Mouse (Mus musculus) hindbrain, embryonic 16.5 days (tissue): ENCODE measurements around the gene H2afv. TPM values are rescaled to one million over a fixed set of nuclear protein-coding genes. Genes with fewer than 3 reads are reported as not detected.

Experiments used
- ATAC-seq: fragments of 200-750 bp; cut with Nextera tagmentation; 2 replicates; pipeline ENCODE4 v1.8.0; 2017; ENCODE audit warnings: moderate TSS enrichment, moderate library complexity
- H3K27ac ChIP-seq: fragments of 300-500 bp; sonication (generic); 2 replicates; pipeline ENCODE4 v1.5.1; 2014; ENCODE audit warnings: low read depth, mild to moderate bottlenecking, control low read depth, low read length, moderate library complexity
- H3K27me3 ChIP-seq: fragments of 300-500 bp; sonication (generic); replicated peaks from 2 replicates; pipeline ENCODE4 v1.6.1; 2014; ENCODE audit warnings: low read length; ENCODE audit not compliant: control insufficient read depth, insufficient read depth
- H3K36me3 ChIP-seq: fragments of 300-500 bp; sonication (generic); 2 replicates; pipeline ENCODE4 v1.6.1; 2014; ENCODE audit warnings: mild to moderate bottlenecking, low read length, moderate library complexity, mixed read lengths; ENCODE audit not compliant: control insufficient read depth, insufficient read depth
- H3K4me1 ChIP-seq: fragments of 300-500 bp; sonication (generic); 2 replicates; pipeline ENCODE4 v1.6.1; 2014; ENCODE audit warnings: low read depth, low read length; ENCODE audit not compliant: control insufficient read depth, insufficient read depth
- H3K4me2 ChIP-seq: fragments of 300-500 bp; sonication (generic); 2 replicates; pipeline ENCODE4 v1.6.1; 2014; ENCODE audit warnings: mild to moderate bottlenecking, low read length, control low read depth, moderate library complexity
- H3K4me3 ChIP-seq: fragments of 300-500 bp; sonication (generic); 2 replicates; pipeline ENCODE4 v1.5.1; 2014; ENCODE audit warnings: mild to moderate bottlenecking, low read length, control low read depth, moderate library complexity
- H3K9ac ChIP-seq: fragments of 300-500 bp; sonication (generic); 2 replicates; pipeline ENCODE4 v1.6.1; 2014; ENCODE audit warnings: low read depth, mild to moderate bottlenecking, control low read depth, low read length, moderate library complexity
- H3K9me3 ChIP-seq: fragments of 300-500 bp; sonication (generic); 2 replicates; pipeline ENCODE4 v1.6.1; 2014; ENCODE audit warnings: mild to moderate bottlenecking, low read length, moderate library complexity; ENCODE audit not compliant: control insufficient read depth
- WGBS: fragments of 180-500 bp; shearing (Covaris S2); extraction: QIAGEN DNeasy Blood & Tissue Kit; methylation state at CpG from one replicate; pipeline ENCODE4 v1.1.7; 2014; 5-methylcytosine and 5-hydroxymethylcytosine counted together
- polyA plus RNA-seq: library from polyadenylated mRNA; unstranded; fragments of >200 nt; fragmentation: Nextera tagmentation; extraction: Ambion mirVana; gene quantifications from 2 replicates; pipeline ENCODE4 v1.2.1, GENCODE M21; 2015

Gene H2afv
- polyA plus RNA-seq, 1 experiment from 2014 or later, result 223 TPM

DNA sequence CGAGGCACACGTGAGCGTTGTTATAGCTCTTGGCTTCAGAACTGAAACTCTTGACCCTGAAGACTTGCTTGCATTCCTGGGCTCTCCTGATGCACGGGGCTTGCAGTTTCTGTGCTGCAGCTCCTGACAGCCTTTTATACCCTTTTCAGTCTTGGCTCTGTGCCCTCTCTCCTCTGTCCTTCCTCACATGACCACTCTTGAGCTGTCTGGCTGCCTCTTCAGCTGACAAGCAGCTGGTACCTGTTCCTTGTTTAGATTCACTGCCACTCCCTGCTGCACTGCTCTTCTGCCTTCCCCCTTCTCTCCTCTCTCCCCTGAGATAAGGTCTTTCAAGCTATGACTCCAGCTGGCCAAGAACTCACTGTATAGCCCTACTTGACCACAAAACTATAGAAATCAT is 3.2 kb upstream of the H2afv start:
- Histone ChIP-seq H3K4me2 (no peak overlapping the region), H3K36me3 (no peaks in the 10 kb centered on the region), H3K9me3 (no peaks in the 10 kb centered on the region), H3K4me1 (peaks cover 8% of the 10 kb centered on the region), H3K9ac (no peak overlapping the region), H3K4me3 (no peak overlapping the region), H3K27me3 (no peaks in the 10 kb centered on the region), H3K27ac (no peak overlapping the region)
- WGBS, result 87% methylated on average over 4 of the region's 4 CpGs
- ATAC-seq, result no peak

DNA sequence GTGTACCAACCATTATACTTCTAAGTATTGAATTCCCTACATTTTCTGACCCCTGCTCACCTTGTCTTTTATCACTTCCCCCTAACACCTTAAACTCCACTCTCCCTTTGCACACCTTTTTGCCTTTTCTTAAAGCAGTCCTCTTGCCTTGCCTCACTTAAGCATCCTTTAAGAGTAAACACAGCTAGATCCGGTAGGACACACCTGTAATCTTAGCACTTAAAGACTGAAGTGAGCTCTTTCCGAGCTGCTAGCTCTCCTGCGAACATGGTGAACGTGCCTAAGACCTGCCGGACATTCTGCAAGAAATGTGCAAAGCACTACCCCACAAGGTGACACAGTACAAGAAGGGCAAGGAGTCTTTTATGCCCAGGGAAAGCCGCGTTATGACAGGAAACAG is 1.7 kb upstream of the H2afv start:
- H3K4me2 ChIP-seq, result no peak overlapping the region
- peaks cover 8% of the 10 kb centered on the region for H3K4me1 ChIP-seq
- 93% methylated on average over 7 of the region's 7 CpGs for WGBS
- H3K9me3 ChIP-seq, result no peaks in the 10 kb centered on the region
- no peak overlapping the region for H3K4me3 ChIP-seq
- H3K27ac ChIP-seq, result no peak overlapping the region
- no peak overlapping the region for H3K9ac ChIP-seq
- H3K36me3 ChIP-seq, result no peaks in the 10 kb centered on the region
- ATAC-seq, result no peak
- no peaks in the 10 kb centered on the region for H3K27me3 ChIP-seq

DNA sequence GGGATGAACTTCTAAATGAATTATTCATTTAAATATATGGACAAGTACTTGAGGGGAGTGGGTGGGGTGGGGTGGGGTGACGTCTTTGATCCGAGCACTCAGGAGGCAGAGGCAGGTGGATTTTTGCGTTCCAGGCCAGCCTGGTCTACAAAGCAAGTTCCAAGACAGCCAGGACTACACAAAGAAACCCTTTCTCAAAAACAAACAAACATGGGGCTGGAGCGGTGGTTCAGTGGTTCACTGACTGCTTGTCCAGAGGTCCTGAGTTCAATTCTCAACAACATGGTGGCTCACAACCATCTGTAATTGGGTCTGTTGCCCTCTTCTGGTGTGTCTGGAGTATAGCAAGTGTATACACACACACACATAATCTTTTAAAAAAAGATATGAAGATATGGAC is 1.2 kb upstream of the H2afv start:
- Histone ChIP-seq H3K9me3 (no peaks in the 10 kb centered on the region), H3K27ac (no peak overlapping the region), H3K4me1 (peaks cover 8% of the 10 kb centered on the region), H3K27me3 (no peaks in the 10 kb centered on the region), H3K9ac (no peak overlapping the region), H3K4me3 (no peak overlapping the region), H3K36me3 (no peaks in the 10 kb centered on the region), H3K4me2 (no peak overlapping the region; the same call in 1 of the 2 replicates)
- ATAC-seq, result no peak
- 82% methylated on average over 4 of the region's 4 CpGs for WGBS

DNA sequence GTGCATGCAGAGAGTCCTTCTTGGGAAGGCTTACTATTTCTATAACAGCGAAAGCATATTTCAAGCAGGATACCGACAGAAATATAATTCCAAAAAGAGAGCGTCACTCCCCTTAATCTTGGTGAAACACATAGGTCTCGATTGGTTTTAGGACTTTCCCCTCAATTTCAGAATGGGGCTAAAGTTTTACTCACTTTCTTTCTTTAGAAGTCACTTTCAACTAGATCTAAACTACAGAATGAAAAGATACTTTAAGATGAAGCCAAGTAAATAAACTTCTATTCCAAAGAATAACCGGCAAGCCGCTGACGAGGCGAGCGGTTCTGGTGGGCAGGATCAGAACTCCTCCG is 541 bp downstream of the H2afv start:
- Histone ChIP-seq H3K9ac (peak overlapping the region; percentile 91), H3K4me2 (peak overlapping the region; percentile 72), H3K4me1 (peaks cover 8% of the 10 kb centered on the region), H3K4me3 (peak overlapping the region; percentile 89), H3K9me3 (no peaks in the 10 kb centered on the region), H3K27ac (peak overlapping the region; percentile 97), H3K27me3 (no peaks in the 10 kb centered on the region), H3K36me3 (no peaks in the 10 kb centered on the region; the same call in 1 of the 2 replicates)
- 2% methylated on average over 10 of the region's 10 CpGs for WGBS
- no peak for ATAC-seq

DNA sequence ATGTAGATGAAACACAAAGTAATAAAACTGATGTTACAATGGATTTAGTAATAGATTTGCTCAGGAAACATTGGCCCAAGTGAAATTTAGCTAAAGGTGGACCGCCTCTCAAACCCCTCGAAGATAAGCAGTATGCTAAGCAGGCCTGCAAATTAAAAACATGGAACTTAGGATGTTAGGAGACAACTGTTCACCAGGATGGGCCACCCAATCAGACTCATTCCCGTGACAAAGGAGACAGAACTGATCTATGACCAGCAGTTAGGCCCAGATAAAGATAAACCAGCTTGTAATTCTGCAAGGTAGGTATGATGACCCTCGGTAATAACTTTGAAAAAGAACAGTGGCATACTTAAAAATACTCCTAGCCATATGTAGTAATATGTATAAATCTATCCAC is 1.1 kb downstream of the H2afv start:
- Histone ChIP-seq H3K27me3 (no peaks in the 10 kb centered on the region), H3K27ac (no peak overlapping the region), H3K36me3 (no peaks in the 10 kb centered on the region; the same call in 1 of the 2 replicates), H3K9ac (peak overlapping the region; percentile 91), H3K4me1 (peaks cover 8% of the 10 kb centered on the region), H3K4me2 (peak overlapping the region; percentile 72), H3K4me3 (peak overlapping the region; percentile 89), H3K9me3 (no peaks in the 10 kb centered on the region)
- ATAC-seq, result no peak
- 45% methylated on average over 4 of the region's 4 CpGs for WGBS

DNA sequence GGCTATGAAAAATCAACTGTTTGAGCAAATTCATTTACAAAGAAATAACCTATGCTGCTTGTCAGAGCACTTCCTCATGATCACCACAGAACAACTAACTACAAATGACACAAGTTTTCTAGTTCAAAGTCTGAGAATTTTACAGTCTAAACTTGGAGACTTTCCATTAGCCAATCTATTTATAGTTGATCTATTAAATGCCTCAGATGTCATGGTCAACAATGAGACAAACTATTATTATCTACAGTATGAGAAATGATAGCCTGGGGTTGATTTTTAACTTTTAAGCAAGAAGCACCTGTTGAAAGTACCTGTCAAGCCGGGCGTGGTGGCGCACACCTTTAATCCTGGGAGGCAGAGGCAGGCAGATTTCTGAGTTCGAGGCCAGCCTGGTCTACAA is 1.7 kb downstream of the H2afv start:
- WGBS, result 96% methylated on average over 4 of the region's 4 CpGs
- no peak overlapping the region for H3K4me3 ChIP-seq
- no peaks in the 10 kb centered on the region for H3K27me3 ChIP-seq
- no peaks in the 10 kb centered on the region; the same call in 1 of the 2 replicates for H3K36me3 ChIP-seq
- ATAC-seq, result no peak
- no peak overlapping the region for H3K27ac ChIP-seq
- no peak overlapping the region for H3K9ac ChIP-seq
- no peaks in the 10 kb centered on the region for H3K9me3 ChIP-seq
- peaks cover 8% of the 10 kb centered on the region for H3K4me1 ChIP-seq
- H3K4me2 ChIP-seq, result no peak overlapping the region

DNA sequence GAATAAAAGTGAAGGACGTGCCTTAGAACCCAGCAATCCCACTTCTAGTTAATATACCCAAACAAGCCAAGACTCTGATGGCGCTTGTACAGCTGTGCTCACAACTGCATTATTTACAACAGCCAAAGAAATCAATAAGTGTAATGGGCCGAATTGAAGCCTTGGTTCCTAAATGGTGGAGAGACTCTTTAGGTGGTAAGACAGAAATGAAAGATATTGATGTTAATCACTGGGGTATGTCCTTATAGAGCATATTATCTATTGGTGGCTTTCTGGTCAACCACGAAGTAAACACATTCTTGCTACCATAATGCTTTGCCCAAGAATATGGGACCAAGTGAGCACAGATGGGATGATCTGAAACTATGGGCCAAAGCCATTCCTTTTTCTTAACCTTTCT is 4.1 kb downstream of the H2afv start:
- H3K4me2 ChIP-seq, result no peak overlapping the region
- no peak overlapping the region for H3K9ac ChIP-seq
- ATAC-seq, result no peak
- H3K4me1 ChIP-seq, result peaks cover 8% of the 10 kb centered on the region
- no peak overlapping the region for H3K4me3 ChIP-seq
- WGBS, result 92% methylated on average over 4 of the region's 4 CpGs
- no peaks in the 10 kb centered on the region for H3K9me3 ChIP-seq
- no peak overlapping the region for H3K27ac ChIP-seq
- H3K36me3 ChIP-seq, result peaks cover 9% of the 10 kb centered on the region
- H3K27me3 ChIP-seq, result no peaks in the 10 kb centered on the region

DNA sequence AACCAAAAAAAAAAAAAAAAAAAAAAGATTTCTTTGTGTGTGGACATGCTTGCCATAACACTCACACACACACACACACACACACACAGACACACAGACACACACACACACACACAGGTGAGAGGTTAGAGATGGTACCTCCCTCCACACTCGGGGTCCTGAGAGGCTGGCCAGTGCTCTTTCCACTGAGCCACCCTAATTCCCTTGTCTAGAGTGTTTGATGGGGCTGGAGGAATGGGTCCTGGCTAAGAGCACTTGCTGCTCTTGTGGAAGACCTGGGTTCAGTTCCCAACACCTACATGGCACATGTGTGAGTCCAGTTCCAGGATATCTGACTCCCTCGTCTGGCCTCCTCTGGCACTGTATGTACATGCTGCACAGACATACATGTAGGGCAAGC is 6.6 kb downstream of the H2afv start:
- Histone ChIP-seq H3K9me3 (no peaks in the 10 kb centered on the region), H3K4me3 (no peak overlapping the region), H3K4me1 (no peaks in the 10 kb centered on the region), H3K36me3 (peaks cover 16% of the 10 kb centered on the region), H3K27ac (no peak overlapping the region), H3K4me2 (no peak overlapping the region), H3K9ac (no peak overlapping the region), H3K27me3 (no peaks in the 10 kb centered on the region)
- WGBS, result 91% methylated on average over 2 of the region's 2 CpGs
- ATAC-seq, result no peak

DNA sequence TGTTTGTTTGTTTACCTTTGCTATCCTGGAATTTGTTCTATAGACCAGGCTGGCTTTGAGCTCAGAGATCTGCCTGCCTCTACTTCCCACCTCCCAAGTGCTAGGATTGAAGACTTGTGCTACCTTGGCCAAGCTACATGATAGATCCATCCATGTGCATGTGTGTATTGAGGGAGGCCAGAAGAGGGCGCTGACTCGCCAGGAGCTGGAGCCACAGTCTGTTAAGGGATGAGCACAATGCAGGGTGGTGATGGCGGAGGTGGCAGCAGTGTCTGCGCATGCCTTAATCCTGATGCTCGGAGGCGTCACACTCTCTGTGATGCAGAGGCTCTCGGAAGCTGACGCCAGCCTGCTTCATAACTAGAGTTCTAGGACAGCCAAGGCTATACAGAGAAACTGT is 7.8 kb downstream of the H2afv start:
- Histone ChIP-seq H3K27me3 (no peaks in the 10 kb centered on the region), H3K9ac (no peak overlapping the region), H3K4me1 (no peaks in the 10 kb centered on the region), H3K9me3 (no peaks in the 10 kb centered on the region), H3K4me3 (no peak overlapping the region), H3K36me3 (peaks cover 16% of the 10 kb centered on the region), H3K4me2 (no peak overlapping the region), H3K27ac (no peak overlapping the region)
- ATAC-seq, result no peak
- 58% methylated on average over 8 of the region's 8 CpGs for WGBS

DNA sequence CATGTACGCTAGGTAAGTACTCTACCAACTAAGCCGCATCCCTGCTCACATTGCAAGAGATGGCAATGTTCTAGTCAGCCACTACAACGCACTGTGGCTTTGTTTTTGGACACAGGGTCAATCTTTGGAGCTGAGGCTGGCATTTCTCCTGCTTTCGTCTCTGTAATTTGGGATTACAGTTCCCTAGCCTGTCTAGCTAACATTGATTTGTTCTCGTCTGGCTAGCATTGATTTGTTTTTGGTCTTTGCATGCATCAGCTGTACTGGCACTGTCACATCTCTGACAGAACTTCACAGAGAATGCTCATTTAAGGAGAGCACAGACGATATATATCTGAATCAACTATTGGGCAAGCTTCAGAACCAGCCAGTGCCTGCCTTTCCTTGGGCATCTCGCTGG is 14.1 kb downstream of the H2afv start:
- H3K27ac ChIP-seq, result no peak overlapping the region
- H3K4me1 ChIP-seq, result no peaks in the 10 kb centered on the region
- 90% methylated on average over 7 of the region's 7 CpGs for WGBS
- H3K4me2 ChIP-seq, result no peak overlapping the region
- H3K27me3 ChIP-seq, result no peaks in the 10 kb centered on the region
- H3K9ac ChIP-seq, result no peak overlapping the region
- H3K9me3 ChIP-seq, result no peaks in the 10 kb centered on the region
- H3K4me3 ChIP-seq, result no peak overlapping the region
- ATAC-seq, result no peak
- H3K36me3 ChIP-seq, result peaks cover 27% of the 10 kb centered on the region
